Mouse (Mus musculus): ENCODE measurements at regions not wholly inside any gene's neighbourhood (a gene's known extent, or its start where the extent isn't known, plus 50 kb on each side); places are given as distances from the start of the nearest gene placed in this dataset.

- no peak for TF ChIP-seq CTCF (IDR thresholded peaks at IDR 0.05; ENCODE audit: insufficient read depth, low read length)
- TF ChIP-seq POLR2A (IDR thresholded peaks at IDR 0.05; ENCODE audit: borderline replicate concordance, extremely low read depth, low read depth, low read length) = no peak
Observed at GRCm38 (mm10) chr12:113430340-113430739, 59.0 kb upstream of the Adam6b start.
